Mouse (Mus musculus) embryonic facial prominence, embryonic 10.5 days (tissue): ENCODE measurements at regions not wholly inside any gene's neighbourhood (a gene's known extent, or its start where the extent isn't known, plus 50 kb on each side); places are given as distances from the start of the nearest gene placed in this dataset.

Experiments
- DNase-seq: peaks from one replicate; pipeline ENCODE4 v3.0.0-alpha.2; 2017; ENCODE audit warnings: low spot score
- H3K27ac ChIP-seq: fragments of 300-500 bp; sonication (generic); replicated peaks from 2 replicates; pipeline ENCODE4 v1.5.1; 2016; ENCODE audit warnings: mild to moderate bottlenecking
- H3K27me3 ChIP-seq: fragments of 300-500 bp; sonication (generic); replicated peaks from 2 replicates; pipeline ENCODE4 v1.6.1; 2016; ENCODE audit warnings: low read depth, mild to moderate bottlenecking; ENCODE audit not compliant: poor library complexity, severe bottlenecking
- H3K36me3 ChIP-seq: fragments of 300-500 bp; sonication (generic); replicated peaks from 2 replicates; pipeline ENCODE4 v1.6.1; 2016; ENCODE audit warnings: mild to moderate bottlenecking, moderate library complexity
- H3K4me1 ChIP-seq: fragments of 300-500 bp; sonication (generic); 2 replicates; pipeline ENCODE4 v1.6.1; 2016
- H3K4me3 ChIP-seq: fragments of 300-500 bp; sonication (generic); 2 replicates; pipeline ENCODE4 v1.5.1; 2016; ENCODE audit warnings: mild to moderate bottlenecking, moderate library complexity
- H3K9me3 ChIP-seq: fragments of 300-500 bp; sonication (generic); 2 replicates; pipeline ENCODE4 v1.6.1; 2016; ENCODE audit warnings: mild to moderate bottlenecking
- WGBS: fragments of 180-500 bp; shearing (Covaris S2); methylation state at CpG from one replicate; pipeline ENCODE4 v1.1.7; 2016; 5-methylcytosine and 5-hydroxymethylcytosine counted together

- Histone ChIP-seq H3K9me3 (no peaks in the 10 kb centered on the region), H3K27ac (no peak overlapping the region), H3K4me3 (no peak overlapping the region), H3K36me3 (no peaks in the 10 kb centered on the region), H3K4me1 (peaks cover 47% of the 10 kb centered on the region), H3K27me3 (peaks cover 48% of the 10 kb centered on the region)
- DNase-seq = no peak
- WGBS = 93% methylated on average over 6 of the region's 6 CpGs
These were observed 76.1 kb upstream of the 1600014C23Rik start for GRCm38 (mm10) chr17:45809728-45810127.

- H3K36me3 ChIP-seq = no peaks in the 10 kb centered on the region
- WGBS = 66% methylated on average over 4 of the region's 4 CpGs
- peaks cover 51% of the 10 kb centered on the region for H3K27me3 ChIP-seq
- no peaks in the 10 kb centered on the region for H3K9me3 ChIP-seq
- no peak overlapping the region for H3K27ac ChIP-seq
- no peak overlapping the region for H3K4me3 ChIP-seq
- DNase-seq = no peak
- peaks cover 47% of the 10 kb centered on the region for H3K4me1 ChIP-seq
These were observed 74.7 kb upstream of the 1600014C23Rik start for GRCm38 (mm10) chr17:45808374-45808773.

- WGBS = 36% methylated on average over 13 of the region's 13 CpGs
- DNase-seq = peak; percentile 45
- H3K36me3 ChIP-seq = no peaks in the 10 kb centered on the region
- peak overlapping the region; percentile 82 for H3K27ac ChIP-seq
- H3K4me3 ChIP-seq = peak overlapping the region; percentile 19; the same call in 1 of the 2 replicates
- H3K27me3 ChIP-seq = peaks cover 47% of the 10 kb centered on the region
- H3K9me3 ChIP-seq = no peaks in the 10 kb centered on the region
- H3K4me1 ChIP-seq = peaks cover 47% of the 10 kb centered on the region
These were observed 73.8 kb upstream of the 1600014C23Rik start for GRCm38 (mm10) chr17:45807452-45807851.

DNA sequence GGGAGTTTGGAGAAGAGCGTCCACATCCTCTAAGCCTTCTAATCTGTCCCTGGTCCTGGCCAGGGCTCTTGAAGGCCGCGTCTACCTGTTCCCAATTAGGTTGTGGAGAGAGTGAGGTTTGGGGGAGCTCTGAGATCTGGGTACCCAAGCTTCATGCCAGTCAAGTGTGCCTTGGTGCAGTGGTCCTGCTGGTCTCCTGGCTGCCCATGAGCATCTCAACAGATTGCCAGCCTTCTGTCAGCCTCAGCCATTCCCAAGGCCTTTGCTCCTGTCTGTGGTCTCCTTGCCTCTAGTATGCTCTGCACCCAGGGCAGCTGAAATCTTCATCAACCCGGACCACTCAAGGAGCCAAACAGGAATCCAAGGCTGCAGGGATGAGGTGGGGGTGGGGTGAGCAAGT lies 73.2 kb upstream of the 1600014C23Rik start:
- WGBS = 63% methylated on average over 4 of the region's 4 CpGs
- DNase-seq = peak; percentile 44
- H3K36me3 ChIP-seq = no peaks in the 10 kb centered on the region
- H3K4me1 ChIP-seq = peaks cover 47% of the 10 kb centered on the region
- H3K4me3 ChIP-seq = peak overlapping the region; percentile 19; the same call in 1 of the 2 replicates
- H3K27ac ChIP-seq = peak overlapping the region; percentile 82
- peaks cover 53% of the 10 kb centered on the region for H3K27me3 ChIP-seq
- H3K9me3 ChIP-seq = no peaks in the 10 kb centered on the region

GRCm38 (mm10) chr17:45806430-45806829 lies 72.8 kb upstream of the 1600014C23Rik start:
- Histone ChIP-seq H3K36me3 (no peaks in the 10 kb centered on the region), H3K9me3 (no peaks in the 10 kb centered on the region), H3K4me1 (peaks cover 47% of the 10 kb centered on the region), H3K27ac (peak overlapping the region; percentile 82), H3K4me3 (no peak overlapping the region), H3K27me3 (peaks cover 53% of the 10 kb centered on the region)
- peak; percentile 73 for DNase-seq
- 22% methylated on average over 5 of the region's 5 CpGs for WGBS

- Histone ChIP-seq H3K27me3 (peaks cover 53% of the 10 kb centered on the region), H3K9me3 (peaks cover 3% of the 10 kb centered on the region; the same call in 1 of the 2 replicates), H3K4me3 (peak overlapping the region; percentile 43), H3K36me3 (no peaks in the 10 kb centered on the region), H3K4me1 (peaks cover 47% of the 10 kb centered on the region), H3K27ac (peak overlapping the region; percentile 82)
- WGBS = 3% methylated on average over 35 of the region's 35 CpGs
- peak; percentile 69 for DNase-seq
These were observed 71.9 kb upstream of the 1600014C23Rik start for GRCm38 (mm10) chr17:45805471-45806082.

- H3K4me3 ChIP-seq = no peak overlapping the region
- WGBS = 89% methylated on average over 8 of the region's 8 CpGs
- DNase-seq = no peak
- H3K9me3 ChIP-seq = peaks cover 9% of the 10 kb centered on the region; the same call in 1 of the 2 replicates
- H3K4me1 ChIP-seq = peaks cover 46% of the 10 kb centered on the region
- H3K27me3 ChIP-seq = peaks cover 53% of the 10 kb centered on the region
- no peak overlapping the region for H3K27ac ChIP-seq
- H3K36me3 ChIP-seq = 0 out of 2 replicates have a peak, but pooled peaks cover 2% of the 10 kb centered on the region
These were observed 69.7 kb upstream of the 1600014C23Rik start for GRCm38 (mm10) chr17:45803331-45803730.

DNA sequence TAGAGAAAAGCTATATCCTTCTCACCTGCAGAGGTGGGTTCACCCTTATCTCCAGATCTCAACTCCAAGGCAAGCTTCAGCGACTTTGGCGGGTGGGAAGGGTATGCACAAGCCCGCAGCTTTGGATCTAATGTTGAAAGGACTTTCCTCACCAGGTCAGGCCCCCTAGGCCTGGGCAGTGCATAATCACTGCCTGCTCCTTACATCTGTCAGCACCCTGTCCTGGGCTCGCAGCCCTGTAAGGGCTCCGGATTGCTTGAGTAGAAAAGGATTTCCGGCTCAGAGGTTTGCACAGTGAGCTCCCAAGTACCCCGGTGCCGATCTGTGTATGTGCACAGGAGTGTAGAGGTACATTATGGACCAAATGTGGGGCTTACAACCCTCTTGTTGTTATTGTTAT lies 68.8 kb upstream of the 1600014C23Rik start:
- Histone ChIP-seq H3K27me3 (peaks cover 48% of the 10 kb centered on the region), H3K4me1 (peaks cover 38% of the 10 kb centered on the region), H3K4me3 (no peak overlapping the region), H3K27ac (no peak overlapping the region), H3K36me3 (0 out of 2 replicates have a peak, but pooled peaks cover 2% of the 10 kb centered on the region), H3K9me3 (peaks cover 9% of the 10 kb centered on the region; the same call in 1 of the 2 replicates)
- 80% methylated on average over 8 of the region's 8 CpGs for WGBS
- no peak for DNase-seq

GRCm38 (mm10) chr17:45799725-45800124 lies 66.1 kb upstream of the 1600014C23Rik start:
- no peak overlapping the region for H3K4me3 ChIP-seq
- H3K36me3 ChIP-seq = 0 out of 2 replicates have a peak, but pooled peaks cover 2% of the 10 kb centered on the region
- 79% methylated on average over 1 of the region's 1 CpGs for WGBS
- no peak overlapping the region for H3K27ac ChIP-seq
- DNase-seq = no peak
- peaks cover 22% of the 10 kb centered on the region for H3K27me3 ChIP-seq
- peaks cover 9% of the 10 kb centered on the region; the same call in 1 of the 2 replicates for H3K9me3 ChIP-seq
- peaks cover 17% of the 10 kb centered on the region for H3K4me1 ChIP-seq

- H3K4me1 ChIP-seq = peaks cover 10% of the 10 kb centered on the region; the same call in 1 of the 2 replicates
- H3K27ac ChIP-seq = no peak overlapping the region
- 82% methylated on average over 11 of the region's 11 CpGs for WGBS
- no peak overlapping the region for H3K4me3 ChIP-seq
- no peak for DNase-seq
- peaks cover 15% of the 10 kb centered on the region for H3K27me3 ChIP-seq
- H3K36me3 ChIP-seq = 0 out of 2 replicates have a peak, but pooled peaks cover 2% of the 10 kb centered on the region
- H3K9me3 ChIP-seq = peaks cover 9% of the 10 kb centered on the region; the same call in 1 of the 2 replicates
These were observed 65.4 kb upstream of the 1600014C23Rik start for GRCm38 (mm10) chr17:45798996-45799395.

- 0 out of 2 replicates have a peak, but pooled peaks cover 2% of the 10 kb centered on the region for H3K36me3 ChIP-seq
- peaks cover 9% of the 10 kb centered on the region; the same call in 1 of the 2 replicates for H3K9me3 ChIP-seq
- DNase-seq = no peak
- 84% methylated on average over 8 of the region's 8 CpGs for WGBS
- H3K4me3 ChIP-seq = no peak overlapping the region
- 0 out of 2 replicates have a peak, but pooled peaks cover 6% of the 10 kb centered on the region for H3K4me1 ChIP-seq
- H3K27me3 ChIP-seq = 0 out of 2 replicates have a peak, but pooled peaks cover 10% of the 10 kb centered on the region
- H3K27ac ChIP-seq = no peak overlapping the region; the same call in 1 of the 2 replicates
These were observed 64.8 kb upstream of the 1600014C23Rik start for GRCm38 (mm10) chr17:45798456-45798855.

- Histone ChIP-seq H3K27me3 (0 out of 2 replicates have a peak, but pooled peaks cover 3% of the 10 kb centered on the region), H3K4me3 (no peak overlapping the region), H3K9me3 (peaks cover 9% of the 10 kb centered on the region; the same call in 1 of the 2 replicates), H3K4me1 (0 out of 2 replicates have a peak, but pooled peaks cover 6% of the 10 kb centered on the region), H3K36me3 (0 out of 2 replicates have a peak, but pooled peaks cover 2% of the 10 kb centered on the region), H3K27ac (peak overlapping the region; percentile 19; the same call in 1 of the 2 replicates)
- WGBS = 66% methylated on average over 6 of the region's 6 CpGs
- DNase-seq = no peak
These were observed 63.5 kb upstream of the 1600014C23Rik start for GRCm38 (mm10) chr17:45797121-45797520.

DNA sequence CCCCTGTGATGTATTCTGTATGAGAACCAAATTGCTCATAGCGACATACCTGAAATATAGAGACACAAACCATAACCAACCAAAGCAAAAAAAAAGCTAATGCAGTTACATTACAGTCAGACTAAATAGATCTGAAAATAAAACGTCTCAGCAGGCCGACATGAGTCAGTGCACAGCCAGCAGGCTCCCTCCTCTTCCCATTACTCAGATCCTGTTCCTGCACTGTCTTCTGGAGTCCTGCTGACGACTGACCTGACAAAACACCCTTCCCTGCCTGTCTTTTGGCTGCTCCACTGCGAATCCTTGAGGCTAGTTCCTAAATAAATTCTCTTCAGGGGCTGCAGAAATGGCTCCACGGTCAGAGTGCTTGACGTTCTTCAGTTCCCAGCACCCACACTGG lies 61.3 kb upstream of the 1600014C23Rik start:
- no peak overlapping the region for H3K4me3 ChIP-seq
- no peak for DNase-seq
- no peaks in the 10 kb centered on the region; the same call in 1 of the 2 replicates for H3K9me3 ChIP-seq
- H3K4me1 ChIP-seq = 0 out of 2 replicates have a peak, but pooled peaks cover 8% of the 10 kb centered on the region
- no peaks in the 10 kb centered on the region for H3K36me3 ChIP-seq
- H3K27me3 ChIP-seq = no peaks in the 10 kb centered on the region
- 84% methylated on average over 7 of the region's 7 CpGs for WGBS
- no peak overlapping the region for H3K27ac ChIP-seq
